Mouse (Mus musculus) spleen, adult 18-20 months (tissue): ENCODE data around the gene Il11ra1.

Experiments
- DNase-seq, 2 experiments: peaks; one replicate each; pipeline ENCODE4 v3.0.0; 2022; ENCODE audit warnings: mixed read lengths in 2 of 2

Gene Il11ra1

GRCm38 (mm10) chr4:41711705-41712375 is 12.1 kb downstream of the Il11ra1 start:
- DNase-seq: no peak

- DNase-seq: no peak
These were observed 12.8 kb downstream of the Il11ra1 start for GRCm38 (mm10) chr4:41712421-41713196.

- DNase-seq: peak; percentile 74 to 89
These were observed 13.6 kb downstream of the Il11ra1 start, which contains the start of gene Rpp25l for GRCm38 (mm10) chr4:41713197-41714067. Gene Rpp25l (minus strand): TSS chr4:41713534.

GRCm38 (mm10) chr4:41714276-41714675 is 14.5 kb downstream of the Il11ra1 start:
- DNase-seq: peak in 1 of 2 experiments; percentile 53

GRCm38 (mm10) chr4:41715082-41715481 is 15.3 kb downstream of the Il11ra1 start:
- DNase-seq: no peak

- DNase-seq: no peak
These were observed 15.8 kb downstream of the Il11ra1 start for GRCm38 (mm10) chr4:41715596-41715995.

- no peak for DNase-seq
These were observed 17.0 kb downstream of the Il11ra1 start for GRCm38 (mm10) chr4:41716834-41717233.

- peak; percentile 70 to 72 for DNase-seq
These were observed 23.1 kb downstream of the Il11ra1 start, which contains the start of gene Dctn3 for GRCm38 (mm10) chr4:41722918-41723351. Gene Dctn3 (minus strand): TSS chr4:41723170.

GRCm38 (mm10) chr4:41726826-41727621 is 27.2 kb downstream of the Il11ra1 start:
- no peak for DNase-seq

- no peak for DNase-seq
These were observed 31.4 kb downstream of the Il11ra1 start, which contains the start of gene Arid3c for GRCm38 (mm10) chr4:41731052-41731765. Gene Arid3c (minus strand): TSS chr4:41731142.

GRCm38 (mm10) chr4:41737602-41738255 is 37.9 kb downstream of the Il11ra1 start:
- peak; percentile 58 to 75 for DNase-seq

GRCm38 (mm10) chr4:41738256-41738603 is 38.4 kb downstream of the Il11ra1 start:
- no peak for DNase-seq

GRCm38 (mm10) chr4:41739260-41739659 is 39.5 kb downstream of the Il11ra1 start:
- no peak for DNase-seq

GRCm38 (mm10) chr4:41740380-41741157 is 40.8 kb downstream of the Il11ra1 start:
- peak in 1 of 2 experiments; percentile 46 for DNase-seq

GRCm38 (mm10) chr4:41741158-41741560 is 41.4 kb downstream of the Il11ra1 start:
- DNase-seq: peak; percentile 91

GRCm38 (mm10) chr4:41744131-41744530 is 44.3 kb downstream of the Il11ra1 start:
- no peak for DNase-seq

- no peak for DNase-seq
These were observed 45.2 kb downstream of the Il11ra1 start for GRCm38 (mm10) chr4:41745021-41745420.

- DNase-seq: no peak
These were observed 55.1 kb downstream of the Il11ra1 start, which contains the start of gene Galt for GRCm38 (mm10) chr4:41754797-41755337. Gene Galt (plus strand): TSS chr4:41755228.
